8 mouse cellular contexts compared by ENCODE assay signal in the genomic region with DNA sequence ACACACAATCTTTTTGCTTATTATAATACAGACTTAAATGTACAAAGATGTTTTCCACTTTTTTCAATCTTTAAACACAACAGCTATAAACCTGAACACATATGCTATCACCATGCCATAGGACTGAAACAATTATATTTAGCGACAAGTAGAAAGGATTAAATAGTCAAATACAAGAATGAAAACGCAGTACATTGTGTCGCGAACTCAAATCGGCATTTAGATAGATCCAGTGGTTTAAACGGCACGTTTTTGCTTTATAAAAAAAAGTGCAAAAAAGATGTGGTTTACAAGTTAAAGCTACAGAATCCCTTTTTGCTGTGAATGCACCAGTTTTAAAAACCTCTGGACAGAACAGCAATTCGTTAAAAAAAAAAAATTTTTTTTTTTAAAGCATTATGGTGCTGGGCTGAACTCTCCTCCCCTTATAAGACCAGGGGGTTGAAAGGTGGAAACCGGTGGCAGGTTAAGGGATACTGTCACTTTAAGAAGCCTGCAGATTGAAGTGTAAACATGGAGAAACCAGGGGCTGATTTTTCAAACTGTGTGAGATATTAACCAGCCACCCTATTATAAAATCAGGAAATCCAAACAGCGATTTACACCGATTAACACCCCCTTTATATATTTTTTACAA. TPM values are rescaled to one million over a fixed set of nuclear protein-coding genes. Genes with fewer than 3 reads are reported as not detected.
DNase-seq lines count a peak whose midpoint lies in the region; ATAC-seq and TF ChIP-seq lines count a peak whose summit lies in the region.

No protein-coding gene starts in this region.

- H3ac ChIP-seq in myocyte (ENCODE audit: control insufficient read depth, insufficient read length) = no peak overlapping the region

- TF ChIP-seq POLR2A in myocyte (IDR thresholded peaks at IDR 0.05; ENCODE audit: insufficient read length, low read depth) = no peak

- H3K79me2 ChIP-seq in myocyte (ENCODE audit: control insufficient read depth, insufficient read depth) = peaks cover 37% of the 10 kb centered on the region

- H3K9ac ChIP-seq in kidney, embryonic 15.5 days = peak overlapping the region; percentile 48
- H3K9ac ChIP-seq in hindbrain, embryonic 16.5 days (ENCODE audit: low read depth, low read length) = peak overlapping the region; percentile 63

- peak overlapping the region; percentile 58 for H3K4me2 ChIP-seq in kidney, embryonic 15.5 days
- peak overlapping the region; percentile 67 for H3K4me2 ChIP-seq in hindbrain, embryonic 16.5 days (ENCODE audit: low read length)
- H3K4me2 ChIP-seq in myocyte (ENCODE audit: low read depth) = peak overlapping the region; percentile 75

- H3K4me3 ChIP-seq in kidney, embryonic 15.5 days (replicated peaks) = peak overlapping the region; percentile 72
- peak overlapping the region; percentile 53 for H3K4me3 ChIP-seq in hindbrain, embryonic 16.5 days (ENCODE audit: low read length)
- H3K4me3 ChIP-seq in myocyte = peak overlapping the region; percentile 99

- H3K9me3 ChIP-seq in kidney, embryonic 15.5 days (replicated peaks) = no peaks in the 10 kb centered on the region
- no peaks in the 10 kb centered on the region for H3K9me3 ChIP-seq in hindbrain, embryonic 16.5 days (ENCODE audit: control insufficient read depth, low read length)

- H3K36me3 ChIP-seq in kidney, embryonic 15.5 days = peaks cover 3% of the 10 kb centered on the region; the same call in 1 of the 2 replicates
- no peaks in the 10 kb centered on the region for H3K36me3 ChIP-seq in hindbrain, embryonic 16.5 days (ENCODE audit: control insufficient read depth, insufficient read depth, low read length)
- H3K36me3 ChIP-seq in myocyte (ENCODE audit: control insufficient read depth, insufficient read depth) = peaks cover 8% of the 10 kb centered on the region

- H3K4me1 ChIP-seq in kidney, embryonic 15.5 days = peaks cover 29% of the 10 kb centered on the region
- peaks cover 18% of the 10 kb centered on the region for H3K4me1 ChIP-seq in hindbrain, embryonic 16.5 days (ENCODE audit: control insufficient read depth, insufficient read depth, low read depth, low read length)

- 6% methylated on average over 11 of the region's 11 CpGs for WGBS in kidney, embryonic 15.5 days
- 3% methylated on average over 11 of the region's 11 CpGs for WGBS in hindbrain, embryonic 16.5 days

- no peaks in the 10 kb centered on the region for H3K27me3 ChIP-seq in kidney, embryonic 15.5 days
- no peaks in the 10 kb centered on the region for H3K27me3 ChIP-seq in hindbrain, embryonic 16.5 days (replicated peaks; ENCODE audit: control insufficient read depth, insufficient read depth, low read length)
- H3K27me3 ChIP-seq in myocyte (ENCODE audit: control insufficient read depth, insufficient read depth, insufficient read length) = no peaks in the 10 kb centered on the region

- ATAC-seq in kidney, embryonic 15.5 days (replicated peaks; ENCODE audit: low FRiP score) = no peak
- ATAC-seq in hindbrain, embryonic 16.5 days = no peak
- ATAC-seq in frontal cortex, adult (ENCODE audit: low TSS enrichment) = no peak

- peak overlapping the region; percentile 62 for H3K27ac ChIP-seq in kidney, embryonic 15.5 days
- peak overlapping the region; percentile 77 for H3K27ac ChIP-seq in hindbrain, embryonic 16.5 days (ENCODE audit: low read depth, low read length)

- DNase-seq in kidney, adult 18-20 months = no peak
- peak; percentile 55 for DNase-seq in embryo, embryonic 10.5 days (ENCODE audit: low spot score)
- DNase-seq in layer of hippocampus, postnatal 10 days (ENCODE audit: low spot score in 2 of 2) = no peak
- DNase-seq in spleen, adult 18-20 months = no peak

TF ChIP-seq in myocyte, 11 proteins besides CTCF, POLR2A, EP300 and RAD21:
- TF ChIP-seq POLR2AphosphoS2 (IDR thresholded peaks at IDR 0.05; ENCODE audit: insufficient read length, low read depth) (no peak), MYOG (IDR thresholded peaks at IDR 0.05; ENCODE audit: control insufficient read depth in 1 of 3, insufficient read depth in 1 of 3, insufficient read length in 2 of 3, low read depth in 2 of 3) (no peak), MYOD1 (IDR thresholded peaks at IDR 0.05; ENCODE audit: control insufficient read depth in 1 of 3, insufficient read length in 2 of 3, low read depth in 2 of 3) (no peak), REST (IDR thresholded peaks at IDR 0.05; ENCODE audit: insufficient read depth, insufficient read length) (no peak), CEBPB (IDR thresholded peaks at IDR 0.05; ENCODE audit: insufficient read depth, poor library complexity, severe bottlenecking) (no peak), TCF3 (IDR thresholded peaks at IDR 0.05; ENCODE audit: insufficient read length, low read depth) (no peak), MAX (IDR thresholded peaks at IDR 0.05; ENCODE audit: low read depth) (no peak), TCF12 (IDR thresholded peaks at IDR 0.05; ENCODE audit: insufficient read depth, poor library complexity, severe bottlenecking) (no peak), USF1 (IDR thresholded peaks at IDR 0.05; ENCODE audit: low read depth) (no peak), SRF (IDR thresholded peaks at IDR 0.05; ENCODE audit: control insufficient read depth, insufficient read length, low read depth) (no peak)
TF ChIP-seq in myocyte: peak in this region for 0.

RNA-seq across cellular contexts. Expression of a gene that starts 4.1 kb away (rescaled TPM):
- polyA plus RNA-seq in kidney, embryonic 15.5 days (2015; fragmentation: Nextera tagmentation; extraction: Ambion mirVana) = 49.0 and 50.1 TPM in 2 replicates
- polyA plus RNA-seq in hindbrain, embryonic 16.5 days (2015; fragmentation: Nextera tagmentation; extraction: Ambion mirVana) = 65.4 and 105 TPM in 2 replicates
- 28.2 TPM for polyA plus RNA-seq in myocyte (2012; fragmentation: generic; extraction: Trizol)
- 10 to 100 TPM; 75.3 to 78.0 TPM for total RNA-seq in layer of hippocampus, postnatal 10 days (2021)
